Mouse (Mus musculus) cerebellum, adult 2 months (tissue): Measurements from ENCODE around the gene Ltbp1.

Experiments used
- CTCF ChIP-seq: fragments of 200-500 bp; IDR thresholded peaks from 2 replicates; pipeline ENCODE4 v1.5.1; 2011; ENCODE audit warnings: low read depth, mild to moderate bottlenecking, control low read depth, low read length, moderate library complexity, borderline replicate concordance; ENCODE audit not compliant: insufficient read depth
- POLR2A ChIP-seq: fragments of 200-500 bp; IDR thresholded peaks from 2 replicates; pipeline ENCODE4 v1.6.1; 2011; ENCODE audit warnings: low read length, control low read depth, borderline replicate concordance; ENCODE audit not compliant: insufficient read depth

DNA sequence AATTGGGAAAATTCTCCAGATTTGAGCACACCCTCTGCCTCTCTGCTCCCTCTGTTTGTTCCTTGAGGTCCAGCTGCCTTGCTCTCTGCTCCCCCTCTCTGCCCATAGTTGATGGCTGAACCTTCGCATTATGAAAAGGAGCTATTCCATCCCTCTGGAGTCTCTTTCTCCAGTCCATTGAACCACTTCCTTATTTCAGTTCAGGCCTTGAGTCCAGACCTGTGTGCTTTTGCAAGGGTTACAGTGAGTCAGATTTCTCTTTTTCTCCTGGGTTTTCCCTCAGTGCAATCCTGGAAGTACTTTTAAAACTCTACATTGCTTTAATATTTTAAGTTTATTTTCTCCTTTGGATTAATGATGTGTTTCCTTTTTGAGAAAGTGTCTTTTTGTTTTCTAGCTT, 236.7 kb downstream of the Ltbp1 start:
- no peak for TF ChIP-seq CTCF
- TF ChIP-seq POLR2A = no peak
